Mouse (Mus musculus) CH12.LX (cell line): ENCODE results near the gene Map3k20. TPM values are rescaled to one million over a fixed set of nuclear protein-coding genes. Genes with fewer than 3 reads are reported as not detected.

Source experiments
- DNase-seq: peaks from one replicate; pipeline ENCODE4 v3.0.0-alpha.2; 2013; ENCODE audit errors: extremely low read depth
- H3K27ac ChIP-seq: 2 replicates; pipeline ENCODE4 v1.5.1; 2012; ENCODE audit warnings: low read depth, mild to moderate bottlenecking, control low read depth, moderate library complexity; ENCODE audit not compliant: insufficient read depth
- H3K27me3 ChIP-seq: replicated peaks from 2 replicates; pipeline ENCODE3; 2012; ENCODE audit warnings: inconsistent platforms
- H3K36me3 ChIP-seq, 2 experiments: replicated peaks in 1 of 2; 2 replicates each; pipeline versions ENCODE3 to v1.6.1; 2012; ENCODE audit warnings: inconsistent platforms in 1 of 2, low read length in 1 of 2, mild to moderate bottlenecking in 1 of 2, mixed read lengths in 1 of 2, moderate library complexity in 1 of 2; ENCODE audit not compliant: control insufficient read depth in 1 of 2, insufficient read depth in 1 of 2
- H3K4me1 ChIP-seq, 2 experiments: 2 replicates each; pipeline ENCODE4 v1.6.1; 2012; ENCODE audit warnings: inconsistent platforms in 1 of 2, moderate library complexity in 1 of 2; ENCODE audit not compliant: insufficient read depth in 2 of 2, control insufficient read depth in 1 of 2
- H3K4me2 ChIP-seq: 2 replicates; pipeline ENCODE4 v1.6.1; 2012; ENCODE audit warnings: low read depth, mild to moderate bottlenecking, control low read depth; ENCODE audit not compliant: poor library complexity, insufficient read depth, severe bottlenecking
- H3K4me3 ChIP-seq, 3 experiments: fragments of 150-350 bp in 1 of 3; sonication (generic) in 1 of 3; replicated peaks in 1 of 3; 2 replicates each; pipeline versions ENCODE3 to v1.5.1; 2011 to 2012; ENCODE audit warnings: low read depth in 2 of 3, low read length in 2 of 3, mild to moderate bottlenecking in 2 of 3, moderate library complexity in 2 of 3, control low read depth in 1 of 3, improper control_type of control experiment in 1 of 3, inconsistent platforms in 1 of 3, mixed read lengths in 1 of 3; ENCODE audit not compliant: poor library complexity in 1 of 3
- H3K79me2 ChIP-seq: replicated peaks from 2 replicates; pipeline ENCODE4 v1.6.1; 2012; ENCODE audit warnings: mild to moderate bottlenecking, moderate library complexity; ENCODE audit not compliant: control insufficient read depth, poor library complexity, insufficient read depth, severe bottlenecking; ENCODE audit errors: extremely low read depth
- H3K9ac ChIP-seq: 2 replicates; pipeline ENCODE4 v1.6.1; 2012; ENCODE audit warnings: low read depth, mild to moderate bottlenecking, control low read depth, moderate library complexity; ENCODE audit not compliant: insufficient read depth
- H3K9me3 ChIP-seq: replicated peaks from 2 replicates; pipeline ENCODE3; 2012; ENCODE audit warnings: low read length, inconsistent platforms, mixed read lengths
- BHLHE40 ChIP-seq: IDR thresholded peaks from 2 replicates; pipeline ENCODE4 v1.6.1; 2011; ENCODE audit warnings: mild to moderate bottlenecking, low read depth, low read length, improper control_type of control experiment
- CHD2 ChIP-seq: IDR thresholded peaks from 2 replicates; pipeline ENCODE4 v1.6.1; 2011; ENCODE audit warnings: low read length, improper control_type of control experiment
- CTCF ChIP-seq, 2 experiments: IDR thresholded peaks in 1 of 2; conservative IDR thresholded peaks in 1 of 2; 2 replicates each; pipeline ENCODE4 v1.5.1; 2011 to 2012; ENCODE audit warnings: low read depth in 2 of 2, low read length in 2 of 2, improper control_type of control experiment in 1 of 2, inconsistent platforms in 1 of 2, mild to moderate bottlenecking in 1 of 2, moderate library complexity in 1 of 2
- E2F4 ChIP-seq: IDR thresholded peaks from 2 replicates; pipeline ENCODE4 v1.6.1; 2011; ENCODE audit warnings: low read depth, low read length, improper control_type of control experiment; ENCODE audit not compliant: insufficient replicate concordance
- ELF1 ChIP-seq: IDR thresholded peaks from 2 replicates; pipeline ENCODE4 v1.6.1; 2014; ENCODE audit warnings: low read depth, mild to moderate bottlenecking, inconsistent platforms, low read length, improper control_type of control experiment
- ETS1 ChIP-seq: conservative IDR thresholded peaks from 2 replicates; pipeline ENCODE4 v1.6.1; 2012; ENCODE audit warnings: low read depth, mild to moderate bottlenecking, inconsistent platforms, low read length, improper control_type of control experiment, moderate library complexity
- GABPA ChIP-seq: IDR thresholded peaks from 2 replicates; pipeline ENCODE4 v1.6.1; 2012; ENCODE audit warnings: low read depth, low read length, improper control_type of control experiment, inconsistent platforms; ENCODE audit not compliant: insufficient replicate concordance
- HCFC1 ChIP-seq: IDR thresholded peaks from 2 replicates; pipeline ENCODE4 v1.6.1; 2012; ENCODE audit warnings: low read depth, mild to moderate bottlenecking, inconsistent platforms, low read length, improper control_type of control experiment
- IRF4 ChIP-seq: IDR thresholded peaks from 2 replicates; pipeline ENCODE4 v1.6.1; 2014; ENCODE audit warnings: low read depth, mild to moderate bottlenecking, inconsistent platforms, low read length, improper control_type of control experiment
- MAFK ChIP-seq: IDR thresholded peaks from 2 replicates; pipeline ENCODE4 v1.6.1; 2011; ENCODE audit warnings: low read length, improper control_type of control experiment; ENCODE audit not compliant: insufficient replicate concordance
- MAX ChIP-seq: IDR thresholded peaks from 2 replicates; pipeline ENCODE4 v1.6.1; 2011; ENCODE audit warnings: low read length, improper control_type of control experiment
- MEF2A ChIP-seq: IDR thresholded peaks from 2 replicates; pipeline ENCODE4 v1.6.1; 2014; ENCODE audit warnings: low read depth, mild to moderate bottlenecking, inconsistent platforms, low read length, improper control_type of control experiment, borderline replicate concordance
- NRF1 ChIP-seq: IDR thresholded peaks from 2 replicates; pipeline ENCODE4 v1.6.1; 2014; ENCODE audit warnings: low read depth, mild to moderate bottlenecking, inconsistent platforms, low read length, improper control_type of control experiment, moderate library complexity
- PAX5 ChIP-seq: IDR thresholded peaks from 2 replicates; pipeline ENCODE4 v1.6.1; 2012; ENCODE audit warnings: low read length, inconsistent platforms, mixed read lengths
- POLR2A ChIP-seq: IDR thresholded peaks from 2 replicates; pipeline ENCODE4 v1.6.1; 2011; ENCODE audit warnings: low read depth, mild to moderate bottlenecking, improper control_type of control experiment, low read length
- RAD21 ChIP-seq: IDR thresholded peaks from 2 replicates; pipeline ENCODE4 v1.6.1; 2011; ENCODE audit warnings: low read depth, mild to moderate bottlenecking, low read length, improper control_type of control experiment, moderate library complexity
- RCOR1 ChIP-seq: conservative IDR thresholded peaks from 2 replicates; pipeline ENCODE4 v1.6.1; 2012; ENCODE audit warnings: low read depth, mild to moderate bottlenecking, inconsistent platforms, low read length, improper control_type of control experiment
- SIN3A ChIP-seq: IDR thresholded peaks from 2 replicates; pipeline ENCODE4 v1.6.1; 2012; ENCODE audit warnings: low read length, improper control_type of control experiment, inconsistent platforms
- SMC3 ChIP-seq: IDR thresholded peaks from 2 replicates; pipeline ENCODE4 v1.6.1; 2011; ENCODE audit warnings: low read depth, low read length, improper control_type of control experiment
- TCF12 ChIP-seq: IDR thresholded peaks from 2 replicates; pipeline ENCODE4 v1.6.1; 2014; ENCODE audit warnings: low read depth, mild to moderate bottlenecking, inconsistent platforms, low read length, improper control_type of control experiment
- USF2 ChIP-seq: conservative IDR thresholded peaks from 2 replicates; pipeline ENCODE4 v1.6.1; 2011; ENCODE audit warnings: low read depth, low read length, improper control_type of control experiment
- ZMIZ1 ChIP-seq: IDR thresholded peaks from 2 replicates; pipeline ENCODE4 v1.6.1; 2012; ENCODE audit warnings: low read depth, mild to moderate bottlenecking, inconsistent platforms, low read length, improper control_type of control experiment
- dilution Hi-C: fragments of 300-500 bp; cut with MboI; formaldehyde crosslinking; loops from 2 replicates; pipeline ENCODE4 v1.14.3; 2020; ENCODE audit warnings: low sequenced_read_pairs; ENCODE audit not compliant: extremely low pct_unique_long_range_greater_than_20kb, extremely low pct_ligation_motif_present
- in situ Hi-C: fragments of 300-500 bp; cut with MboI; formaldehyde crosslinking; loops from 3 replicates; pipeline ENCODE4 v1.14.3; 2019; ENCODE audit warnings: low sequenced_read_pairs, low pct_ligation_motif_present, low pct_unique_long_range_greater_than_20kb, mixed read lengths
- polyA plus RNA-seq: library from polyadenylated mRNA; unstranded; fragments of >175 nt; gene quantifications from 2 replicates; pipeline ENCODE4 v1.2.1, GENCODE M21; 2012; ENCODE audit warnings: low read depth; ENCODE audit not compliant: insufficient read length
- total RNA-seq, 2 experiments: library from RNA; depleted of rRNA; stranded (reverse); fragments of 300-350 nt in 1 of 2; fragments of >200 nt in 1 of 2; gene quantifications; 2 replicates each; pipeline ENCODE4 v1.2.3; 2012 to 2014

Gene Map3k20
- total and polyA plus RNA-seq, 3 experiments: 4.1 to 6.6 (median 6.1) TPM

DNA sequence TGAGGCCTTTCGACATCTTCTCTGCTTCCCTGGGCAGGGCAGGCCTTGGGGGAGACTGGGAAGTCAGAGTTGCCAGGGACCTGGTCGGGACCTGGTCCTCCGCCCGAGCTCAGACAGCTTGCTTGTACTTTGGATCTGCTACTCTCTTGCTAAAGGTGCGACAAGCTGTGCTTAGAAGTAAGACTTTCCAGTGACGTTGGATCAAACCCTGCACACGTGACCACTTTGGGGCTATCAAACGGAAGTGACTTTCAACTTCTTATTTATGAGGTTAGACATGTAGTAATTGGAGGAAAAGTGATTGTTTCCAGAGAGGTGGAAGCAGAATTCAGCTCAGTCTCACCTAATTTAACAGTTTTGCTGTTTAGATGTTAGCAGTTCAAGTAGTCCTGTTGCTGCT is 7.1 kb downstream of the Map3k20 start:
- H3K79me2 ChIP-seq: no peaks in the 10 kb centered on the region
- no peaks in the 10 kb centered on the region for H3K27me3 ChIP-seq
- H3K36me3 ChIP-seq: peaks cover 0 to 2% of the 10 kb centered on the region in 2 experiments
- no peak overlapping the region for H3K4me3 ChIP-seq
- TF ChIP-seq HCFC1 (no peak), RAD21 (no peak), CHD2 (no peak), SMC3 (no peak), GABPA (no peak)
- H3K4me2 ChIP-seq: no peak overlapping the region
- dilution Hi-C loops (no loop called here), in situ Hi-C loops (no loop called here)
- no peak for DNase-seq
- peaks cover 0 to 23% of the 10 kb centered on the region in 2 experiments; a peak in 2 of 4 replicates for H3K4me1 ChIP-seq
- no peak overlapping the region for H3K27ac ChIP-seq
- H3K9ac ChIP-seq: no peak overlapping the region
- no peaks in the 10 kb centered on the region for H3K9me3 ChIP-seq

GRCm38 (mm10) chr2:72294994-72295393 is 9.6 kb downstream of the Map3k20 start:
- no peak for DNase-seq
- H3K9ac ChIP-seq: no peak overlapping the region
- H3K27me3 ChIP-seq: no peaks in the 10 kb centered on the region
- no peak overlapping the region for H3K4me3 ChIP-seq
- peaks cover 0 to 2% of the 10 kb centered on the region in 2 experiments; a peak in 1 of 4 replicates for H3K4me1 ChIP-seq
- peaks cover 0 to 11% of the 10 kb centered on the region in 2 experiments for H3K36me3 ChIP-seq
- in situ Hi-C loops: no loop called here
- TF ChIP-seq MAFK (no peak), ELF1 (no peak), HCFC1 (no peak), PAX5 (no peak), MEF2A (no peak), RCOR1 (no peak), TCF12 (no peak), CTCF (conservative IDR thresholded peaks at IDR 0.05 in 1 of 2, IDR thresholded peaks at IDR 0.05 in 1 of 2; ENCODE audit: low read depth in 2 of 2, low read length in 2 of 2) (no peak), ZMIZ1 (no peak), MAX (no peak), USF2 (no peak), NRF1 (no peak), SIN3A (no peak), POLR2A (no peak), ETS1 (no peak), IRF4 (no peak), CHD2 (no peak), SMC3 (no peak), E2F4 (no peak), BHLHE40 (no peak)
- no peaks in the 10 kb centered on the region for H3K79me2 ChIP-seq
- no peaks in the 10 kb centered on the region for H3K9me3 ChIP-seq
- no peak overlapping the region for H3K27ac ChIP-seq
- no peak overlapping the region for H3K4me2 ChIP-seq
- dilution Hi-C loops: no loop called here
